Mouse (Mus musculus) thymus, postnatal 14 days (tissue): ENCODE results near the gene Myo18b.

Experiments
- DNase-seq: peaks from one replicate; pipeline ENCODE4 v3.0.0; 2021

The Myo18b gene

GRCm38 (mm10) chr5:112895674-112896654 is at the start of gene Myo18b:
TSS of gene Myo18b (minus strand) at chr5:112896362.
- DNase-seq = no peak

DNA sequence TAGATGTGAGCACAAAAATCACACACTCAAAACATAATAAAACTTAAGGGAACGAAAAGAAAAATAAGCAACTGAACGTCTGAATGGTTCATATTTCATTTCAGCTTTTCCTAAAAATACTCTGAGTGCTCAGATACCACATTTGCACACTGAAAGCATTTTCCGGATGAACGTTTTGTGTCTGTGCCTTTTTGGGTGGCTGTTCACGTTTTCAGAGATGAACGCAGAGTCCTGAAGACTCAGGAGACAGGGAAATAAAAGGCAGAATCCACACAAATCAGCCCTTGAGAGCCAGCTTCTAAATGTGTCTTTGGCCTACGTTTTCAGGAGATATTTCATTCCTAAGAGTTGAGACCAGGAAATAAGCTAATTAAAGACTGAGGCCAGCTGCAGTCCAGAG is 49.8 kb upstream of the Myo18b start:
- no peak for DNase-seq

- no peak for DNase-seq
Measured at GRCm38 (mm10) chr5:112942244-112942643, 46.1 kb upstream of the Myo18b start.

GRCm38 (mm10) chr5:112941001-112941400 is 44.8 kb upstream of the Myo18b start:
- DNase-seq = no peak

- no peak for DNase-seq
Measured at GRCm38 (mm10) chr5:112936632-112937031, 40.5 kb upstream of the Myo18b start.

- no peak for DNase-seq
Measured at GRCm38 (mm10) chr5:112935436-112935835, 39.3 kb upstream of the Myo18b start.

DNA sequence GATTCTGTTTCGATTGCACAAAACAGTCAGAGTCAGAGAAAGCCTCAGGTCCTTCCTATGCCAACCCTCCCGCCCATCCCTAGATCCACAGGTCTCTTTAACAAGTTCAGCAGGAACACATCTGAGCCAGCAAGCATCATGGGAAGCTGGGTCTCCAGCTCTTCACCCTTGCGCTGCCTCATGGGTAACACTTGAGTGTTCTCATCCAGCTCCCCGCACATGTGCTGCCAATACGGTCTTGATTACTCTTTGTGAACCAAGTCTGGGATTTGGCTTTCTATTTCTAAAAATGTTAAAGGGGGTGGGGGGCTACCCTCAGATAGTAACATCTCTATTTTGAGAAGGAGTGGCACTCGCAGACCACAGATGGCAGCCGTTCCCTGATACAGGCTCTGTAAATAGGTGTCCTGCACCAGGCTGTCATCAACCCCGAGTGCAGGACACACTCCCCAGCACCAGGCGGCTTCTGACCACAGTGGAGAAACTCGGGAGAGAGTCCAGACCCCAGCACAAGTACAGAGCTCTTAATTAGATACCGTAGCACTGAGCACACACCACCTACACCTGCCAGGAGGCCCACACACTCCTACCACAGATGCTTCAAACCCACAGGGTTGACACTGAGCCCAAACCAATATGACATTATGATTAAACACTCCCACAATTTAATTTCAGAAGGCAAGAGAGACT is 36.9 kb upstream of the Myo18b start:
- no peak for DNase-seq

DNA sequence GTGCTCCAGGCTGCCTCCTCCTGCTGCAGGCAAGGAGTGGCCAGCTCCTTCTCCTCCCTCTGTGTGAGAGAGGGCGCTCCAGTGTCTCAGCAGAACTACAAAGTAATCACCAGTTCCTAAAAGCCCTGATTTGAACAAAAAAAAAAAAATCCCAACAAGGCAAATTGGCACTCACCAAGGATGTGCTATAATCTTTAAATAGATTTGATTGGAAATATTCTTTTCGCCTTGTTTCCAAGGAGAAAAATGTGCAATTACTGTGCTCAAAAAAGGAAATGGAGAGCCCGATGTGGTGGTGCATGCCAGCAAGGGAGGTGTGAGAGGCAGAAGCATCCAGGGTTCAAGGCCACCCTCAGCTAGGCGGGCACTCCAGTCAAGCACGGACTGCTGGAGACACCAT is 35.7 kb upstream of the Myo18b start:
- DNase-seq = no peak

DNA sequence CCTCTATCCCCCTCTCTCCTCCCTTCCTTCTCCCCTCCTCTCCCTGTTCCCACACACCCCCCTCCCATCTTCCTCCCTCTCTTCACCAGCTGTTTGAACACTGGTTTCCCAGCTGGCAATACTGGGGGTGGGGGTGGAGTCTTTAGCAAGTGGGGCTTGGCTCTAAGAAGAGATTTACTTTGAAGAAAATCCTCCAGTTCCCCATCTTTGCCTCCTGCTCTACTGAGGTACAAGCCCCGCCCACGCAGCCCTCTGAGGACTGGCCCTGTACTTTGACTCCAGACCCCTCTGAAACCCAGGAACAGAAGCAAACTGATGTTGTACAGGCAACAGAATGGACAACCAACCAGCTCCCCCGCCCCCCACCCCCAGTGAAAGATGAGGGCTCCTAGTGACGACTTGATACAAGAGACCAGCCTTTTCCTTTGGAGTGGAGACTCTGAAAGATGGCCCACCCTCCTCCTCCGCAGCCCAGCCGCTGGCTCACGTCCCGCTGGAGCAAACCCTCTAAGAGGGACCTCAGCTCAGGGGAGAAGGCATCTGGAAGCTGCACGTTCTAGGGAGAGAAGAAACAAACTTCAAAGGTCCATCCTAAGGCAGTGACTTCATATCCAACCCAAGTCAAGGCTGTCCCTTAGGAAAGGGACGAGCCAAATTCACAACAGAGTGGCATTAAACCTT is 32.2 kb upstream of the Myo18b start:
- DNase-seq = no peak

- no peak for DNase-seq
Measured at GRCm38 (mm10) chr5:112925422-112925821, 29.3 kb upstream of the Myo18b start.

DNA sequence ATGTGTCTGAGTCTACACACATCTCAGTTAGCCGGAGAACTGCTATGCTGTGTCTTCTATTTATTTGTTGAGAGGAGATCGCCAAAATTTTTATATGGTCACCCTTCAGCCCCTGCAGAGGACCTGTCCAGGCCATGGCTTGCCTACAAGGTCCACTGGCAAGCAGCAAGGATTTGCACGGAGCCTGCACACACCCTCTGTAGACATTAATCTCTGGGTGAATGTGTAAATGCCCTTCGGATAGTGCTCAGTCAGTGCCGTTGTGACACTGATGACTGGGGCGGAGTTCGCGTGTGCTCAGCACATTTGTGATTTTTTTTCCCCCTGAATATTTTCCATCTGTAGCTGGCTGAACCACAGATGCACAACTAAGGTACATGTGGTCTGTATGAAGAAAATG is 28.6 kb upstream of the Myo18b start:
- no peak for DNase-seq

DNA sequence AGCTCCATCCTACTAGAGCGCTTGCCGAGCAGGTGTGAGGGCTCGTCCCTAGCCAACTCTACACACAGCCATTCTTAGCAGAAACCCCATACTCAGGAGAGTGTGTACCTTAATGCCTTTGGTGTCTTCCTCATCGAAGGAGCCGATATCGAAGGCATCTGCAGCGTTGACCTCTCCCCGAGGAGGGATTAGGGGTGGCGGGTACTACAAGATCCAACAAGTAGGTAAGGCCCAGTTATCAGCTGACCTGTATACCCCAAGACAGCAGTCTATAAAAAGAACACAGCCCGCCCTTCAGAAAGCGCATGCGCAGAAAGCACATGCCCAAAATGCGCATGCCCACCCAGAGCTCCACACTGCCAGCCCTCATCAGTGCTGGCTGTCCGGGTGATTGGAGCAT is 27.7 kb upstream of the Myo18b start:
- no peak for DNase-seq

DNA sequence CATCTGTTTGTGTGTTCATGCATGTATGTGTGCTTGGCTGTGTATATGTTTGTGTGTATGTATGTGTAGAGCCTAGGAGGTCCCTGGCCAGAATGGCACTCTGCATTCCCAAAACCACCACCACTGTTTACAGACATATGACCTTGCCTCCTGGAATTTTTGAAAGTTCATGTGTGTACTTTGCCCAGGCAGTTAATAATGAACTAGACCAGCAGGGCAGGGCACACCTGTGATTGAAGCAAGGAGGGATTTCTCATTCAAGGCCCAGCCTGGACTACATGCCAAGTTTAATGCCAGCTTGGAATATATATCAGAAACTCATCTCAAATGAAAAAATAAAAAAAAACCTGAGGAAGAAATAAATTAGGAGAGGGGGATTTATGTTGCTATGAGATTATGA is 25.8 kb upstream of the Myo18b start:
- DNase-seq = no peak

DNA sequence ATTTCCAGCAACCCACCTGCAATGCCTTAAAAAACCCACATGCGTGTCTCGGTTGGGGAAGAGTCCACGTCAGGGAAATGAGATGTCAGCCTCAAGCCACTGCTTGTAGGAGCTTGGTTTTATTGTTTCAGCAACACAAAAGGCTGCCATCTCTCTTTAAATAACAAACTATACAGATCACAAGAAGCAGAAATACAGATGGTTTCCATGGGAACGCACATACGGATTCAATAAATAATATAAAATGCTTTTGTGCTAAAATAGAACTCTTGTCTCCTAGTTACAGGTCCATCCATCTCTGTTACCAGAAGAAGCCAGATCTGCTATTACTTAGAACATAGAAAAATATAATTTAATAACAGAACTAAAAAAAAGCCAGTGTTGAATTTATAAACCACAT is 14.2 kb upstream of the Myo18b start:
- DNase-seq = no peak

DNA sequence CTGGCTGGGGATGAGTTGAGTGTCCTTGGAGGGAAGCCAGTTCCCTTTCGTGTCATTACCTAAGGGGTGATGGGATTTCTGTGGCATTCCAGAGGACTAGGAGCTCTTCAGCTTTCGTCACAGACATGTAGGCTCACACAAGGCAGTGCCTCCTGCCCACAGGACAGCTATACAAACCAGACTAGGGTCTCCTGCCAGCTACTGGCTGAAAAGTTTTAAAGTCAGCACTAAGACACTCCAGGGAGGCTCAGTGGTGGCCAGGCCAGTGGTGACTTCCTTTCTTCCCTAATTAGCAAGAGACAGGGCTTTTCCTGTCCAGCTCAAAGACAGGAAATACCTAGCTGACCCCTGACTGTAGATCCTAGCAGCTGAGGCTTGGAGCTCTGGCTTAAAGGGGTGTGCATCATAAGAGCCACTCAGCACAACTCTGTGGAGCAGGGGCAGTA is 12.0 kb upstream of the Myo18b start:
- no peak for DNase-seq

GRCm38 (mm10) chr5:112907504-112907903 is 11.3 kb upstream of the Myo18b start:
- no peak for DNase-seq

GRCm38 (mm10) chr5:112893462-112894060 is 2.6 kb downstream of the Myo18b start:
- no peak for DNase-seq

- no peak for DNase-seq
Measured at GRCm38 (mm10) chr5:112892411-112892810, 3.8 kb downstream of the Myo18b start.

DNA sequence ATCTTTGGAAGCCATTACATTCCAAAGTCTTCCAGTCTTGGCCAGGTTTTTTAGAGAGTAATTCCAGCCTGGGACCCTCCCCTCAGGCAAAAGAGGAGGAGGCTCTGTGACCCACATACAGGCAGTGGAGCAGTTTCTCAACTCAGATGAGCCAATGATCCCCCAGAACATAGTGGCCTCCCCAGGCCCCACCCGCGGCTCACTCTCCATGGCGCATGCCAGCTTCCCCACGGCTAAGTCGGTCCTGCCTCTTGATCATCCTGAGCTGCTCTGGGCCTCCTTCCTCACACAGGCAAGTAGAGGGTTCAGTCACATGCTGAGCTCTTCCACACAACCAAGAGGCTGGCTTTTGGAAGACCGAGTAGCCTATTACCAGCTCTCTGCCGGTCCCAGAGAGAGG is 7.5 kb downstream of the Myo18b start:
- DNase-seq = no peak

- no peak for DNase-seq
Measured at GRCm38 (mm10) chr5:112886687-112887491, 9.3 kb downstream of the Myo18b start.

- no peak for DNase-seq
Measured at GRCm38 (mm10) chr5:112877391-112878115, 18.6 kb downstream of the Myo18b start.
